Mouse (Mus musculus) bone marrow macrophage, adult 2 months (primary cell): Measurements from ENCODE around the gene Gm10320. TPM values are rescaled to one million over a fixed set of nuclear protein-coding genes. Genes with fewer than 3 reads are reported as not detected.

Experiments
- H3K27ac ChIP-seq: 2 replicates; pipeline ENCODE4 v1.5.1; 2012; ENCODE audit warnings: low read depth, low read length; ENCODE audit not compliant: insufficient read depth
- H3K4me1 ChIP-seq: 2 replicates; pipeline ENCODE4 v1.6.1; 2012; ENCODE audit warnings: low read length; ENCODE audit not compliant: control insufficient read depth, insufficient read depth
- H3K4me3 ChIP-seq: 2 replicates; pipeline ENCODE4 v1.5.1; 2012; ENCODE audit warnings: mild to moderate bottlenecking, low read length, moderate library complexity; ENCODE audit not compliant: insufficient read depth
- CTCF ChIP-seq: IDR thresholded peaks from 2 replicates; pipeline ENCODE4 v1.5.1; 2012; ENCODE audit warnings: low read depth, mild to moderate bottlenecking, low read length, moderate library complexity
- POLR2A ChIP-seq: IDR thresholded peaks from 2 replicates; pipeline ENCODE4 v1.6.1; 2012; ENCODE audit warnings: mild to moderate bottlenecking, low read depth, low read length, borderline replicate concordance
- polyA plus RNA-seq: library from polyadenylated mRNA; stranded (reverse); fragments of >200 nt; gene quantifications from 2 replicates; pipeline ENCODE4 v1.2.4, GENCODE M21; 2012; ENCODE audit not compliant: missing spikeins, insufficient read depth, insufficient read length

Gene Gm10320
- polyA plus RNA-seq, 1 experiment, result 7.6 TPM

DNA sequence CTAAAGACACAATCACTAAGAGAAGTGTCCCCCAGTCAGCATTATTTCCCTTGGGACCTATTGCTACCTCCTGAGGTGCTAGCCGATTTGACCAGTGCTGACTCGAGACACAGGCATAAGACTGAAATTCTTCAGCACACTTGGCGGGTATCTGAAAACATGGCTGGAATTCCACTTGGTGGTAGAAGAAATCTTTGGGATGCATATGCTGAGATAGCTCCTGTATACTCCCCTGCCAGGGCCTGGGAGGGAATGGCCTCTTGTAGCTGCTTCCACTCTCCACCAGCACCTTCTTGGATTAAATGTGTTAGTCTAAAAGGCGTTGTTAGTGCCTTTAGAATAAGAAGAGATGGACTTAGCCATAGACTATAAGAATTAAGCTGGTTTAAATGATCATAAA lies 50.8 kb downstream of the Gm10320 start:
- H3K4me1 ChIP-seq, result no peaks in the 10 kb centered on the region

DNA sequence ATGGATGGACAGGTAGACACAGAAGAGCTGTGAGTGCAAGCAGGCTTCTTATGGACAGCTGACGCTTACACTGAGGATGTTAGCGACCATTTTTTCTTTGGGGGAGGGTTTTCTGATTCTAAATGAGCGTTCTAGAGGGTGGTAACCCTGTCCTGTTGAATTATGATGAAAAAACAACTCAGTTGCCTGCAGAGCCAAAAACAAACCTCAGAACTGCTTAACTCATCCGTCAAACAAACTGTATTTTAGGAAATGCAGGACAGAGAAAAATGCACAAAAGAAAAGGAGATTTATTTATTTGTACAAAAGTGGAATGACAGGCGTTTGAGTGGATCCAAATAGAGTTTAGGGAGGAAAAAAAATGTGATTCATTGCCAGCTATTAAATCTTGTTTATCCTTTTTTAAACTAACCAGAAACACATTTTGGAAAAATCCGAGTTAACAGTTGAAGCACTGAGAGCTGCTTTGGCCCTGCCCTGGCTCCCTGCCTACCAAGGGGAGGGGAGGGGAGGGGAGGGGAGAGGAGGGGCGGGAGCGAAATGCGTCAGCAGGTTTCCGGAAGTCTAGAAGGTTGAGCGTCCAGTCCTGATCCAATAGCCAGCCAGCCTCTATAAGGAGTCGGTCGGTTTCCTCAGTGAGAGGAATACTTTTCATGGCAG lies 51.4 kb downstream of the Gm10320 start:
- no peak for TF ChIP-seq POLR2A
- no peak for TF ChIP-seq CTCF
- Histone ChIP-seq H3K4me3 (no peak overlapping the region), H3K27ac (no peak overlapping the region), H3K4me1 (no peaks in the 10 kb centered on the region)

More for the DNA sequence above, 50.8 kb downstream of the Gm10320 start:
- H3K4me3 ChIP-seq, result no peak overlapping the region
- no peak for TF ChIP-seq CTCF
- no peak for TF ChIP-seq POLR2A
- H3K27ac ChIP-seq, result no peak overlapping the region

Other genes starting within 250 kb of the Gm10320 start
- 10.0 and 14.6 TPM in 2 replicates for gene Utp15, start 229.0 kb downstream of the Gm10320 start, polyA plus RNA-seq
- gene Ankra2, start 228.9 kb downstream of the Gm10320 start, polyA plus RNA-seq, result 26.5 and 28.3 TPM in 2 replicates
- not detected in 2 replicates for gene Gm21976, start 212.1 kb downstream of the Gm10320 start, polyA plus RNA-seq
- 440 and 511 TPM in 2 replicates for gene Btf3, start 175.0 kb downstream of the Gm10320 start, polyA plus RNA-seq
- not detected in 2 replicates for gene Foxd1, start 137.8 kb downstream of the Gm10320 start, polyA plus RNA-seq
- gene Tmem174, start 145.4 kb upstream of the Gm10320 start, polyA plus RNA-seq, result not detected in 2 replicates
- gene Tmem171, start 202.8 kb upstream of the Gm10320 start, polyA plus RNA-seq, result 16.9 and 17.5 TPM in 2 replicates